In the genomic region with DNA sequence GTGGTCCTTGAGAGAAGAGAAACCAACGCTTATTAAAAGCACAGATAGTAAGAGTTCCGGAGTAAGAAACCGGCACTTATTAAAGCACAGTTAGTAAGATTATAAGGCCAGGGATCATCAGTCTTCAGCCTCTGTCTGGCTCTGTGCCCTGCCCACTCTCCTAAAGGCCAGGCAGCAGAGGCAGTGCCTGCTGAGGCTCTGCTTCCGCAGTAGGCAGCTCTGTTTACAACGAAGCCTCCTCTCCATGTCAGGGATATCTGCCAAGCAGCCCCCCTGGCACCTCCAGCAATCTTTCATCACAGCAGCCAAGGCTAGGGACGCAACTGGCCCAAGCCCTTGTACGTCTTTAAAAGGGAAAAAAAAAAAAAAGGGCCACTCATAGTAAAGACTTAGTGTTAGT, we compare ENCODE assay signal across 31 mouse cellular contexts.
DNase-seq lines count a peak whose midpoint lies in the region; ATAC-seq lines count a peak whose summit lies in the region.
"Had no signal": no experiment of that assay in that cellular context is flagged by ENCODE, and none has a peak within 500 bp of the region (broad histone marks: within the 10 kb centered on the region; RNA-seq: fewer than 3 reads in every experiment).

No protein-coding gene starts in this region.

- no peaks in the 10 kb centered on the region for H3K4me1 ChIP-seq in lung, embryonic 16.5 days (replicated peaks; ENCODE audit: control insufficient read depth, insufficient read depth, low read length)
- H3K4me1 ChIP-seq: embryonic facial prominence, embryonic 15.5 days; heart, embryonic 10.5 days; hindbrain, embryonic 12.5 days; liver, embryonic 12.5 days; neural tube, embryonic 12.5 days had no signal

- peak; percentile 51 for ATAC-seq in lung, embryonic 16.5 days (ENCODE audit: low read depth)
- ATAC-seq: activated CD4-positive, CD25-positive, alpha-beta regulatory T cell, adult 4 months; forebrain, postnatal 0 days; hindbrain, postnatal 0 days; intestine, postnatal 0 days; liver, embryonic 12.5 days; liver, postnatal 0 days; midbrain, embryonic 16.5 days had no signal

- no peaks in the 10 kb centered on the region for H3K27me3 ChIP-seq in lung, embryonic 16.5 days (ENCODE audit: control insufficient read depth, insufficient read depth, low read depth, low read length)
- H3K27me3 ChIP-seq: CH12.LX; embryonic facial prominence, embryonic 15.5 days; forebrain, embryonic 12.5 days; hindbrain, embryonic 12.5 days; liver, embryonic 12.5 days; neural tube, embryonic 12.5 days had no signal

- peak; percentile 69 to 75 for DNase-seq in adrenal gland, adult (ENCODE audit: inconsistent age in 2 of 2, low spot score in 1 of 2)
- DNase-seq in adrenal gland, postnatal 4 days (ENCODE audit: low spot score in 2 of 2): no peak
- DNase-seq in lung, postnatal 25 days (ENCODE audit: low spot score): no peak
- peak; percentile 64 for DNase-seq in adrenal gland, postnatal 25 days
- peak; percentile 1 for DNase-seq in lung, postnatal 36 days
- no peak for DNase-seq in gastrocnemius, postnatal 36 days
- DNase-seq in layer of hippocampus, postnatal 10 days (ENCODE audit: low spot score in 2 of 2): no peak
- DNase-seq: cerebellum, adult 2 months; forebrain, postnatal 0 days; gastrocnemius, postnatal 10 days; heart, postnatal 36 days; kidney, adult 9 months; kidney, postnatal 25 days; liver, postnatal 0 days; thymus, adult 2 months; thymus, postnatal 36 days had no signal

- H3K27ac ChIP-seq in lung, embryonic 16.5 days (ENCODE audit: low read length): no peak overlapping the region
- H3K27ac ChIP-seq: embryonic facial prominence, embryonic 10.5 days; embryonic facial prominence, embryonic 15.5 days; forebrain, embryonic 12.5 days; heart, embryonic 10.5 days; hindbrain, embryonic 12.5 days; hindbrain, postnatal 0 days; liver, embryonic 12.5 days; neural tube, embryonic 12.5 days had no signal

- WGBS in lung, embryonic 16.5 days: 45% methylated on average over 7 of the region's 7 CpGs

- H3K4me2 ChIP-seq in lung, embryonic 16.5 days (ENCODE audit: low read depth, low read length): no peak overlapping the region
- H3K4me2 ChIP-seq: embryonic facial prominence, embryonic 15.5 days; forebrain, embryonic 12.5 days; hindbrain, embryonic 12.5 days; liver, embryonic 12.5 days; midbrain, embryonic 11.5 days; neural tube, embryonic 12.5 days had no signal

- no peaks in the 10 kb centered on the region for H3K9me3 ChIP-seq in lung, embryonic 16.5 days (ENCODE audit: control insufficient read depth, low read length)
- H3K9me3 ChIP-seq: embryonic facial prominence, embryonic 10.5 days; embryonic facial prominence, embryonic 15.5 days; forebrain, embryonic 12.5 days; heart, embryonic 10.5 days; hindbrain, embryonic 12.5 days; liver, embryonic 12.5 days; neural tube, embryonic 12.5 days had no signal

- H3K36me3 ChIP-seq in lung, embryonic 16.5 days (ENCODE audit: control insufficient read depth, insufficient read depth, low read length): no peaks in the 10 kb centered on the region
- H3K36me3 ChIP-seq: embryonic facial prominence, embryonic 10.5 days; embryonic facial prominence, embryonic 15.5 days; forebrain, embryonic 12.5 days; heart, embryonic 10.5 days; hindbrain, embryonic 12.5 days; liver, embryonic 12.5 days; neural tube, embryonic 12.5 days had no signal

- H3K9ac ChIP-seq in lung, embryonic 16.5 days (ENCODE audit: low read length): no peak overlapping the region
- H3K9ac ChIP-seq: embryonic facial prominence, embryonic 15.5 days; forebrain, embryonic 12.5 days; forebrain, postnatal 0 days; hindbrain, embryonic 12.5 days; liver, embryonic 12.5 days; liver, postnatal 0 days; neural tube, embryonic 12.5 days had no signal

- intact Hi-C loops in gastrocnemius, postnatal 36 days (cut with DNase I): no loop called here

- H3K4me3 ChIP-seq in lung, embryonic 16.5 days (ENCODE audit: low read length): no peak overlapping the region
- H3K4me3 ChIP-seq: embryonic facial prominence, embryonic 10.5 days; embryonic facial prominence, embryonic 15.5 days; forebrain, embryonic 12.5 days; heart, embryonic 10.5 days; hindbrain, embryonic 12.5 days; liver, embryonic 12.5 days; myocyte; neural tube, embryonic 12.5 days had no signal

Comparison
In these comparisons a context has a peak if more than half of its experiments do, and no peak if none do; other contexts are left out.
1. DNase-seq: peak in adrenal gland, adult (2 of 2), adrenal gland, postnatal 25 days (single experiment) and lung, postnatal 36 days (single experiment); none in adrenal gland, postnatal 4 days (0 of 2), lung, postnatal 25 days (single experiment), gastrocnemius, postnatal 36 days (0 of 2) and layer of hippocampus, postnatal 10 days (0 of 2).